Mouse (Mus musculus): ENCODE results near the gene E030018B13Rik. TPM values are rescaled to one million over a fixed set of nuclear protein-coding genes. Genes with fewer than 3 reads are reported as not detected.
A peak's percentile ranks its signal among the peaks of the same experiment; 100 is the strongest.

E030018B13Rik gene
- total RNA-seq, 2 experiments from 2014 or later: not detected

- intact Hi-C loops (cut with DNase I; ENCODE audit: low total_unique reads): no loop called here
- no peak for DNase-seq
Observed at GRCm38 (mm10) chr7:63896276-63896967, 20.2 kb upstream of the E030018B13Rik start.

GRCm38 (mm10) chr7:63896968-63897468 lies 19.6 kb upstream of the E030018B13Rik start:
- peak; percentile 95 for DNase-seq
- intact Hi-C loops (cut with DNase I; ENCODE audit: low total_unique reads): no loop called here

- DNase-seq: no peak
- intact Hi-C loops (cut with DNase I; ENCODE audit: low total_unique reads): no loop called here
Observed at GRCm38 (mm10) chr7:63897655-63898054, 19.0 kb upstream of the E030018B13Rik start.

GRCm38 (mm10) chr7:63898201-63898600 lies 18.5 kb upstream of the E030018B13Rik start:
- no peak for DNase-seq
- intact Hi-C loops (cut with DNase I; ENCODE audit: low total_unique reads): no loop called here

GRCm38 (mm10) chr7:63899925-63900324 lies 16.7 kb upstream of the E030018B13Rik start:
- no peak for DNase-seq
- intact Hi-C loops (cut with DNase I; ENCODE audit: low total_unique reads): no loop called here

GRCm38 (mm10) chr7:63900411-63900810 lies 16.2 kb upstream of the E030018B13Rik start:
- no peak for DNase-seq
- intact Hi-C loops (cut with DNase I; ENCODE audit: low total_unique reads): no loop called here

- no peak for DNase-seq
- intact Hi-C loops (cut with DNase I; ENCODE audit: low total_unique reads): no loop called here
Observed at GRCm38 (mm10) chr7:63901346-63901745, 15.3 kb upstream of the E030018B13Rik start.

- intact Hi-C loops (cut with DNase I; ENCODE audit: low total_unique reads): no loop called here
- no peak for DNase-seq
Observed at GRCm38 (mm10) chr7:63901942-63902341, 14.7 kb upstream of the E030018B13Rik start.

- no peak for DNase-seq
- intact Hi-C loops (cut with DNase I; ENCODE audit: low total_unique reads): no loop called here
Observed at GRCm38 (mm10) chr7:63902604-63903210, 13.9 kb upstream of the E030018B13Rik start.

GRCm38 (mm10) chr7:63903635-63904380 lies 12.8 kb upstream of the E030018B13Rik start:
- intact Hi-C loops (cut with DNase I; ENCODE audit: low total_unique reads): no loop called here
- DNase-seq: no peak

GRCm38 (mm10) chr7:63905190-63905589 lies 11.5 kb upstream of the E030018B13Rik start:
- intact Hi-C loops (cut with DNase I; ENCODE audit: low total_unique reads): no loop called here
- no peak for DNase-seq

- intact Hi-C loops (cut with DNase I; ENCODE audit: low total_unique reads): no loop called here
- DNase-seq: no peak
Observed at GRCm38 (mm10) chr7:63905642-63906041, 11.0 kb upstream of the E030018B13Rik start.

- intact Hi-C loops (cut with DNase I; ENCODE audit: low total_unique reads): no loop called here
- DNase-seq: no peak
Observed at GRCm38 (mm10) chr7:63907778-63908495, 8.7 kb upstream of the E030018B13Rik start.

- intact Hi-C loops (cut with DNase I; ENCODE audit: low total_unique reads): no loop called here
Observed at GRCm38 (mm10) chr7:63908496-63909285, 8.0 kb upstream of the E030018B13Rik start.

GRCm38 (mm10) chr7:63910225-63910624 lies 6.4 kb upstream of the E030018B13Rik start:
- DNase-seq: no peak
- intact Hi-C loops (cut with DNase I; ENCODE audit: low total_unique reads): no loop called here

More at GRCm38 (mm10) chr7:63908496-63909285, 8.0 kb upstream of the E030018B13Rik start:
- DNase-seq: no peak

GRCm38 (mm10) chr7:63910912-63911311 lies 5.7 kb upstream of the E030018B13Rik start:
- peak; percentile 55 for DNase-seq
- intact Hi-C loops (cut with DNase I; ENCODE audit: low total_unique reads): no loop called here

- intact Hi-C loops (cut with DNase I; ENCODE audit: low total_unique reads): no loop called here
- DNase-seq: peak; percentile 81
Observed at GRCm38 (mm10) chr7:63911383-63912233, 5.0 kb upstream of the E030018B13Rik start.

- intact Hi-C loops (cut with DNase I; ENCODE audit: low total_unique reads): no loop called here
- peak; percentile 71 for DNase-seq
Observed at GRCm38 (mm10) chr7:63912234-63912810, 4.3 kb upstream of the E030018B13Rik start.

Measured in gastrocnemius, postnatal 14 days (tissue).